Mouse (Mus musculus) thymus, postnatal 10 days (tissue): ENCODE measurements at regions not wholly inside any gene's neighbourhood (a gene's known extent, or its start where the extent isn't known, plus 50 kb on each side); places are given as distances from the start of the nearest gene placed in this dataset.

Experiments
- DNase-seq, 2 experiments: peaks; one replicate each; pipeline ENCODE4 v3.0.0; 2021; ENCODE audit warnings: low spot score in 2 of 2

- DNase-seq: no peak
These were observed 91.1 kb upstream of the Rbm19 start for GRCm38 (mm10) chr5:120025212-120025611.

GRCm38 (mm10) chr5:120030904-120031303 is 85.4 kb upstream of the Rbm19 start:
- no peak for DNase-seq

GRCm38 (mm10) chr5:120031614-120032013 is 84.7 kb upstream of the Rbm19 start:
- DNase-seq: no peak

- no peak for DNase-seq
These were observed 81.7 kb upstream of the Rbm19 start for GRCm38 (mm10) chr5:120034499-120035077.

- no peak for DNase-seq
These were observed 81.0 kb upstream of the Rbm19 start for GRCm38 (mm10) chr5:120035251-120035650.

- DNase-seq: no peak
These were observed 78.5 kb upstream of the Rbm19 start for GRCm38 (mm10) chr5:120037806-120038205.

GRCm38 (mm10) chr5:120043786-120044185 is 72.5 kb upstream of the Rbm19 start:
- DNase-seq: no peak

GRCm38 (mm10) chr5:120049063-120049781 is 67.0 kb upstream of the Rbm19 start:
- DNase-seq: no peak

GRCm38 (mm10) chr5:120050728-120051436 is 65.4 kb upstream of the Rbm19 start:
- no peak for DNase-seq

- DNase-seq: no peak
These were observed 61.6 kb upstream of the Rbm19 start for GRCm38 (mm10) chr5:120054498-120055167.
